Mouse (Mus musculus) C2C12 (cell line): ENCODE measurements around the gene Tnip1. TPM values are rescaled to one million over a fixed set of nuclear protein-coding genes. Genes with fewer than 3 reads are reported as not detected.
A peak's percentile ranks its signal among the peaks of the same experiment; 100 is the strongest.
"Not testable (repeated sequence)": the region's sequence is repeated elsewhere in the genome, so short reads cannot be mapped to it uniquely, and the experiment has no call there.

Source experiments
- H3K27me3 ChIP-seq: one replicate; pipeline ENCODE4 v1.6.1; 2011; ENCODE audit not compliant: control insufficient read depth, insufficient read depth, insufficient read length
- H3K36me3 ChIP-seq: one replicate; pipeline ENCODE4 v1.6.1; 2011; ENCODE audit not compliant: control insufficient read depth, insufficient read depth
- H3K4me3 ChIP-seq: one replicate; pipeline ENCODE4 v1.5.1; 2011; ENCODE audit warnings: mild to moderate bottlenecking, control low read depth; ENCODE audit not compliant: poor library complexity, insufficient read depth, severe bottlenecking
- H3K79me2 ChIP-seq: one replicate; pipeline ENCODE4 v1.6.1; 2011; ENCODE audit not compliant: control insufficient read depth, insufficient read depth
- H3K79me3 ChIP-seq: one replicate; pipeline ENCODE4 v1.6.1; 2011; ENCODE audit warnings: low read depth, control low read depth
- H3ac ChIP-seq: one replicate; pipeline ENCODE3; 2011; ENCODE audit warnings: low read depth; ENCODE audit not compliant: control insufficient read depth, insufficient read length
- CEBPB ChIP-seq: IDR thresholded peaks from one replicate; pipeline ENCODE4 v1.6.1; 2011; ENCODE audit warnings: low read depth, mild to moderate bottlenecking, control low read depth, moderate library complexity
- CTCF ChIP-seq: IDR thresholded peaks from one replicate; pipeline ENCODE4 v1.5.1; 2011; ENCODE audit not compliant: control insufficient read depth, insufficient read depth, insufficient read length
- FOSL1 ChIP-seq: IDR thresholded peaks from one replicate; pipeline ENCODE4 v1.8.0; 2011; ENCODE audit warnings: mild to moderate bottlenecking, low read length; ENCODE audit not compliant: poor library complexity, insufficient read depth, severe bottlenecking
- MAX ChIP-seq: IDR thresholded peaks from one replicate; pipeline ENCODE4 v1.6.1; 2011; ENCODE audit warnings: mild to moderate bottlenecking, control low read depth
- MYOD1 ChIP-seq: IDR thresholded peaks from one replicate; pipeline ENCODE4 v1.6.1; 2011; ENCODE audit warnings: low read depth; ENCODE audit not compliant: control insufficient read depth, insufficient read length
- MYOG ChIP-seq: IDR thresholded peaks from one replicate; pipeline ENCODE4 v1.6.1; 2011; ENCODE audit not compliant: control insufficient read depth, insufficient read length; ENCODE audit errors: extremely low read depth
- USF1 ChIP-seq: IDR thresholded peaks from one replicate; pipeline ENCODE4 v1.6.1; 2011; ENCODE audit warnings: low read depth, mild to moderate bottlenecking, control low read depth, moderate library complexity
- polyA plus RNA-seq: library from polyadenylated mRNA; unstranded; fragments of >200 nt; fragmentation: generic; extraction: Trizol; gene quantifications from one replicate; pipeline ENCODE4 v1.2.1, GENCODE M21; 2012; ENCODE audit warnings: missing spikeins

Tnip1 gene
- polyA plus RNA-seq, 1 experiment: 18.8 TPM

DNA sequence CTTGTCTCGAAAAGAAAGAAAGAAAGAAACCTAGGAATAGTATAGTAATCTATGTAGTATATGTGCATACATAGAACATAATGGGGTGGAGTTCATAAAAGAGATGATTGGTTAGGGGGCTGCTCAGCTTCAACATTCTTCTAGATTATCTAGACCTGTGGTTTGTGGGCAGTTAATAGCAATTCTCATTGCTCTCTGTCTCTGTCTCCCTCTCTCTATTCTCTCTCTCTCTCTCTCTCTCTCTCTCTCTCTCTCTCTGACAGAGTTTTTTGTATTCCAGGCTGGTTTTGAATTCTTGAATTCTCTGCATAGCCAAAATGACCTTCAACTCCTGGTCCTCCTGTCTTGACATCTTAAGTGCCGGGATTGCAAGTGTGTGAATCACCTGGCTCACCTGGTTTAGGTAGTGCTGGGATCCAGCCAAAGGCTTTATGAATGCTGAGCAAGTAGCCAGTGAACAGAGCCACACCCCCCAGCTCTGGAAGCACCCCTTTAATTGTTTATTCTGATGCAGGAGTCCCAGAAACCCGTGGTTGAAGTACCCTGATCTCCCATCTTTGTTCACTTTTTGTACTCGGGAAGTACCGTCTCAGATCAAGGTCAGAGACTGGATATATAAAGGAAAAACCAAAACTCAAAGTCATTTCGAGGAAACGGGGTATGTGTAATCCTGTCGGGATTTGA, 8.8 kb upstream of the Tnip1 start:
- H3K4me3 ChIP-seq: no peak overlapping the region
- H3K79me3 ChIP-seq: no peaks in the 10 kb centered on the region
- no peak overlapping the region for H3ac ChIP-seq
- no peaks in the 10 kb centered on the region for H3K27me3 ChIP-seq
- TF ChIP-seq CEBPB (no peak), MAX (no peak), MYOD1 (no peak), USF1 (no peak), CTCF (no peak), MYOG (no peak), FOSL1 (no peak)
- H3K36me3 ChIP-seq: no peaks in the 10 kb centered on the region
- no peaks in the 10 kb centered on the region for H3K79me2 ChIP-seq

- no peak for TF ChIP-seq USF1
- no peak for TF ChIP-seq MYOG
- no peak for TF ChIP-seq MAX
- TF ChIP-seq CTCF: no peak
- no peak for TF ChIP-seq MYOD1
- TF ChIP-seq FOSL1: no peak
- peak; percentile 40 for TF ChIP-seq CEBPB
- Histone ChIP-seq H3K79me2 (no peaks in the 10 kb centered on the region), H3K27me3 (no peaks in the 10 kb centered on the region), H3ac (no peak overlapping the region), H3K4me3 (no peak overlapping the region), H3K36me3 (no peaks in the 10 kb centered on the region), H3K79me3 (no peaks in the 10 kb centered on the region)
These were observed 2.5 kb upstream of the Tnip1 start for GRCm38 (mm10) chr11:54965234-54965633.

GRCm38 (mm10) chr11:54961921-54962320, 796 bp downstream of the Tnip1 start:
- no peaks in the 10 kb centered on the region for H3K79me2 ChIP-seq
- no peaks in the 10 kb centered on the region for H3K27me3 ChIP-seq
- no peak overlapping the region for H3K4me3 ChIP-seq
- no peaks in the 10 kb centered on the region for H3K36me3 ChIP-seq
- H3K79me3 ChIP-seq: no peaks in the 10 kb centered on the region
- TF ChIP-seq CEBPB (no peak), CTCF (no peak)
- no peak overlapping the region for H3ac ChIP-seq

- Histone ChIP-seq H3K4me3 (no peak overlapping the region), H3K36me3 (no peaks in the 10 kb centered on the region), H3ac (no peak overlapping the region), H3K27me3 (no peaks in the 10 kb centered on the region), H3K79me2 (no peaks in the 10 kb centered on the region), H3K79me3 (no peaks in the 10 kb centered on the region)
- no peak for TF ChIP-seq FOSL1
- TF ChIP-seq MYOD1: no peak
- no peak for TF ChIP-seq CTCF
- TF ChIP-seq MAX: no peak
- TF ChIP-seq USF1: no peak
- TF ChIP-seq CEBPB: no peak
- TF ChIP-seq MYOG: no peak
These were observed 1.4 kb downstream of the Tnip1 start for GRCm38 (mm10) chr11:54961164-54961850.

- no peaks in the 10 kb centered on the region for H3K27me3 ChIP-seq
- H3K79me2 ChIP-seq: peaks cover 5% of the 10 kb centered on the region
- H3K79me3 ChIP-seq: no peaks in the 10 kb centered on the region
- no peak overlapping the region for H3K4me3 ChIP-seq
- TF ChIP-seq CTCF (no peak), MYOD1 (no peak), FOSL1 (no peak), USF1 (no peak), CEBPB (no peak), MYOG (no peak), MAX (no peak)
- H3K36me3 ChIP-seq: no peaks in the 10 kb centered on the region
- no peak overlapping the region for H3ac ChIP-seq
These were observed 2.5 kb downstream of the Tnip1 start for GRCm38 (mm10) chr11:54960251-54960650.

- Histone ChIP-seq H3ac (no peak overlapping the region), H3K79me3 (peaks cover 6% of the 10 kb centered on the region), H3K4me3 (no peak overlapping the region), H3K27me3 (no peaks in the 10 kb centered on the region), H3K79me2 (peaks cover 21% of the 10 kb centered on the region), H3K36me3 (no peaks in the 10 kb centered on the region)
- TF ChIP-seq CEBPB (no peak), USF1 (peak; percentile 34), MYOG (no peak)
These were observed 4.1 kb downstream of the Tnip1 start for GRCm38 (mm10) chr11:54958571-54959073.

DNA sequence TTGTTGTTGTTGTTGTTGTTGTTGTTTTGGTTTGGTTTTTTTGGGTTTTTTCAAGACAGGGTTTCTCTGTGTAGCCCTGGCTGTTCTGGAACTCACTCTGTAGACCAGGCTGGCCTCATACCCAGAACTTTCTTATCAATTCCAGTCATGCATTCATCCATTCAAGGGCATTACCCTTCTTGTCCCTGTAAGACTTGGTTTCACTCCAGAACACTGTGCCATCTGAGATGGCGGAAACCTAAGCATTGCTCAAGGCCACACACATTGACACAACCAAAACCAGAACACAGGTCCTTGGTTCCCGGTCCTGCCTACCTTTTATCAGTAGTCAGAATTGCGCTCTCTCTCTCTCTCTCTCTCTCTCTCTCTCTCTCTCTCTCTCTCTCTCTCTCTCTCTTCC, 5.0 kb downstream of the Tnip1 start:
- not testable (repeated sequence) for H3ac ChIP-seq, H3K27me3 ChIP-seq, H3K36me3 ChIP-seq, H3K4me3 ChIP-seq
- Histone ChIP-seq H3K79me3 (peaks cover 15% of the 10 kb centered on the region), H3K79me2 (peaks cover 31% of the 10 kb centered on the region)
